Mouse (Mus musculus) C2C12 (cell line): ENCODE results near the gene Arl14.

ENCODE experiments used
- CEBPB ChIP-seq: IDR thresholded peaks from one replicate; pipeline ENCODE4 v1.6.1; 2011; ENCODE audit warnings: low read depth, mild to moderate bottlenecking, control low read depth, moderate library complexity
- CTCF ChIP-seq: IDR thresholded peaks from one replicate; pipeline ENCODE4 v1.5.1; 2011; ENCODE audit not compliant: control insufficient read depth, insufficient read depth, insufficient read length
- MYOD1 ChIP-seq: IDR thresholded peaks from one replicate; pipeline ENCODE4 v1.6.1; 2011; ENCODE audit warnings: low read depth; ENCODE audit not compliant: control insufficient read depth, insufficient read length
- USF1 ChIP-seq: IDR thresholded peaks from one replicate; pipeline ENCODE4 v1.6.1; 2011; ENCODE audit warnings: low read depth, mild to moderate bottlenecking, control low read depth, moderate library complexity

- TF ChIP-seq CEBPB: no peak
- TF ChIP-seq CTCF: no peak
- TF ChIP-seq USF1: no peak
- no peak for TF ChIP-seq MYOD1
These were observed 7.7 kb upstream of the Arl14 start for GRCm38 (mm10) chr3:69214566-69214965.
